23 mouse cellular contexts compared by ENCODE assay signal in the genomic region with DNA sequence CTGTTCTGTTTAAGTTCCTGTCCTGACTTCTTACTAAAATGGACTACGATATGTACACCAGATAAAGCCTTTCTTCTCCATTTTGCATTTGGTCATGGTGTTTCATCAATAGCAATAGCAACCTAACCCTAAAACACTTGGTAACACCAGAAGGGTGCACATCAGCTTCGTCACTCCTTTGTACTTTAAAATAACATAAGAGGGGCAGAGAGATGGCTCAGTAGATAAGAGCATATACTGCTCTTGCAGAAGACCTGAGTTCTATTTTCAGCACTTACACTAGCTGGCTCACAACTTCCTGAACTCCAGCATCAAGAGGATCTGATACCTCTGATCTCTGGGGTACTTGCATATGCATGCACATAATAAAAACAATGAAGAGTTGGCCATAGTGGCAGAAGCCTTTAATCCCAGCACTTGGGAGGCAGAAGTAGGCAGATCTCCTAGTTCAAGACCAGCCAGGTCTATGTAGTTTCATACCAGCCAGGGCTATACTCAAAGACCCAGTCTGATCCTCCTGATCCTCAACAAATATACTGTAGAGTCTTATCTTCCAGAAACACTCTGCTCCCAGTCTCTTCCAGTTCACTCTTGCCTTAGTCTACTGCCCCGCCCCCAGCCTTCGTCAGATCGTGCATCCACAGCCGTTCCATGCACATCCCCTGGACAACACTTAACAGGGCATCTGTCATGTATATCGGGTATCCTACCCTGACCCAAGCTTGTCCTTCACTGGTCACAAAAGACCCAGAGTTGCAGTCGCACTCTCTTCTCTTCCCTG. TPM values are rescaled to one million over a fixed set of nuclear protein-coding genes. Genes with fewer than 3 reads are reported as not detected.
DNase-seq lines count a peak whose midpoint lies in the region; ATAC-seq and TF ChIP-seq lines count a peak whose summit lies in the region.
"Had no signal": no experiment of that assay in that cellular context is flagged by ENCODE, and none has a peak within 500 bp of the region (broad histone marks: within the 10 kb centered on the region; RNA-seq: fewer than 3 reads in every experiment).

No protein-coding gene starts in this region.

- DNase-seq in forebrain, embryonic 11.5 days (ENCODE audit: low spot score): peak; percentile 2
- no peak for DNase-seq in forebrain, embryonic 10.5 days (ENCODE audit: extremely low spot score, low spot score)
- no peak for DNase-seq in liver, postnatal 0 days
- no peak for DNase-seq in ovary, postnatal 14 days (ENCODE audit: low spot score)
- no peak for DNase-seq in cerebellum, adult 11-12 months
- DNase-seq: adrenal gland, adult 8-10 months; cerebellum, adult 8-10 months; gastrocnemius, postnatal 14 days; kidney, adult 2 months; kidney, postnatal 36 days; right cerebral cortex, postnatal 25 days had no signal

- no peak overlapping the region for H3K4me3 ChIP-seq in forebrain, embryonic 11.5 days (ENCODE audit: low read depth, low read length)
- no peak overlapping the region for H3K4me3 ChIP-seq in forebrain, embryonic 10.5 days
- H3K4me3 ChIP-seq in liver, postnatal 0 days (ENCODE audit: low read depth, low read length): no peak overlapping the region
- H3K4me3 ChIP-seq: embryonic facial prominence, embryonic 13.5 days; forebrain, embryonic 12.5 days; heart, embryonic 10.5 days; limb, embryonic 13.5 days; neural tube, embryonic 12.5 days had no signal

- H3K4me2 ChIP-seq in forebrain, embryonic 11.5 days (ENCODE audit: low read depth, low read length, severe bottlenecking): no peak overlapping the region
- H3K4me2 ChIP-seq in liver, postnatal 0 days (ENCODE audit: low read depth, low read length): no peak overlapping the region
- H3K4me2 ChIP-seq: embryonic facial prominence, embryonic 13.5 days; forebrain, embryonic 12.5 days; limb, embryonic 13.5 days; neural tube, embryonic 12.5 days had no signal

- H3K27ac ChIP-seq in forebrain, embryonic 11.5 days (ENCODE audit: low read depth, low read length): no peak overlapping the region
- no peak overlapping the region for H3K27ac ChIP-seq in forebrain, embryonic 10.5 days
- peak overlapping the region; percentile 1; the same call in 1 of the 2 replicates for H3K27ac ChIP-seq in liver, postnatal 0 days (ENCODE audit: low read depth)
- H3K27ac ChIP-seq: embryonic facial prominence, embryonic 13.5 days; forebrain, embryonic 12.5 days; heart, embryonic 10.5 days; hindbrain, postnatal 0 days; limb, embryonic 13.5 days; neural tube, embryonic 12.5 days had no signal

- H3K9me3 ChIP-seq in forebrain, embryonic 11.5 days (ENCODE audit: control insufficient read depth, low read length): no peaks in the 10 kb centered on the region
- H3K9me3 ChIP-seq in forebrain, embryonic 10.5 days: no peaks in the 10 kb centered on the region
- no peaks in the 10 kb centered on the region for H3K9me3 ChIP-seq in liver, postnatal 0 days (ENCODE audit: low read length)
- H3K9me3 ChIP-seq: embryonic facial prominence, embryonic 13.5 days; forebrain, embryonic 12.5 days; heart, embryonic 10.5 days; limb, embryonic 13.5 days; neural tube, embryonic 12.5 days had no signal

- WGBS in forebrain, embryonic 11.5 days: 88% methylated on average over 8 of the region's 8 CpGs
- WGBS in forebrain, embryonic 10.5 days: 86% methylated on average over 8 of the region's 8 CpGs
- WGBS in liver, postnatal 0 days (ENCODE audit: insufficient replicate concordance): 62% methylated on average over 8 of the region's 8 CpGs

- H3K9ac ChIP-seq in forebrain, embryonic 11.5 days (ENCODE audit: low read length): no peak overlapping the region
- no peak overlapping the region for H3K9ac ChIP-seq in liver, postnatal 0 days (replicated peaks)
- H3K9ac ChIP-seq: embryonic facial prominence, embryonic 13.5 days; forebrain, embryonic 12.5 days; limb, embryonic 13.5 days; neural tube, embryonic 12.5 days had no signal

- no peaks in the 10 kb centered on the region for H3K36me3 ChIP-seq in forebrain, embryonic 11.5 days (ENCODE audit: control insufficient read depth, insufficient read depth, low read length)
- peaks cover 3% of the 10 kb centered on the region for H3K36me3 ChIP-seq in forebrain, embryonic 10.5 days (replicated peaks)
- no peaks in the 10 kb centered on the region; the same call in 1 of the 2 replicates for H3K36me3 ChIP-seq in liver, postnatal 0 days (replicated peaks; ENCODE audit: insufficient read depth, low read length)
- H3K36me3 ChIP-seq: embryonic facial prominence, embryonic 13.5 days had no signal

- no peak for TF ChIP-seq CTCF in liver, postnatal 0 days (IDR thresholded peaks at IDR 0.05; ENCODE audit: low read depth)

- H3K27me3 ChIP-seq in forebrain, embryonic 11.5 days (ENCODE audit: control insufficient read depth, insufficient read depth, low read length): no peaks in the 10 kb centered on the region
- no peaks in the 10 kb centered on the region for H3K27me3 ChIP-seq in forebrain, embryonic 10.5 days (ENCODE audit: poor library complexity, severe bottlenecking)
- H3K27me3 ChIP-seq in liver, postnatal 0 days (ENCODE audit: insufficient read depth, low read length): no peaks in the 10 kb centered on the region
- H3K27me3 ChIP-seq: embryonic facial prominence, embryonic 13.5 days; forebrain, embryonic 12.5 days; limb, embryonic 13.5 days; neural tube, embryonic 12.5 days had no signal

- TF ChIP-seq EP300 in liver, postnatal 0 days (IDR thresholded peaks at IDR 0.05; ENCODE audit: low read depth): 0 out of 2 replicates have a peak, but pooled peaks have one; percentile 20

- no peak for ATAC-seq in forebrain, embryonic 11.5 days (replicated peaks; ENCODE audit: low FRiP score)
- peak; percentile 34 for ATAC-seq in CD4-positive, CD25-positive, alpha-beta regulatory T cell, adult 4 months
- peak; percentile 45; the same call in 1 of the 2 replicates for ATAC-seq in granulocyte monocyte progenitor cell, adult 5-6 weeks (replicated peaks; ENCODE audit: poor library complexity, severe bottlenecking)
- ATAC-seq in liver, postnatal 0 days: peak; percentile 73
- no peak for ATAC-seq in activated CD4-positive, CD25-positive, alpha-beta regulatory T cell, adult 4 months
- ATAC-seq: hindbrain, postnatal 0 days; lung, postnatal 0 days had no signal

- no peaks in the 10 kb centered on the region for H3K4me1 ChIP-seq in forebrain, embryonic 11.5 days (replicated peaks; ENCODE audit: control insufficient read depth, insufficient read depth, low read length)
- no peaks in the 10 kb centered on the region for H3K4me1 ChIP-seq in forebrain, embryonic 10.5 days
- peaks cover 4% of the 10 kb centered on the region for H3K4me1 ChIP-seq in liver, postnatal 0 days (ENCODE audit: insufficient read depth)
- H3K4me1 ChIP-seq: embryonic facial prominence, embryonic 13.5 days; forebrain, embryonic 12.5 days; heart, embryonic 10.5 days; limb, embryonic 13.5 days; neural tube, embryonic 12.5 days had no signal

RNA-seq across cellular contexts. Expression of a gene that starts 10.0 kb away (rescaled TPM):
- 12.8 and 14.6 TPM in 2 replicates for polyA plus RNA-seq in forebrain, embryonic 11.5 days (2014; fragmentation: Nextera tagmentation; extraction: Ambion mirVana)
- 16.5 and 17.7 TPM in 2 replicates for polyA plus RNA-seq in forebrain, embryonic 10.5 days (2016; fragmentation: Nextera tagmentation; extraction: Ambion mirVana)
- 1 to 10 TPM; 3.8 to 5.7 TPM for polyA plus RNA-seq in CD4-positive, CD25-positive, alpha-beta regulatory T cell, adult 4 months (2017; shearing (Covaris generic))
- 5.4 and 9.5 TPM in 2 replicates for total RNA-seq in granulocyte monocyte progenitor cell, adult 5-6 weeks (2014; fragmentation: Nextera tagmentation)
- total RNA-seq in granulocyte monocyte progenitor cell, adult 5-6 weeks (2017): 3.0 and 4.0 TPM in 2 replicates
- polyA plus RNA-seq in liver, postnatal 0 days (2015; fragmentation: Nextera tagmentation; extraction: Ambion mirVana): 1.6 and 1.8 TPM in 2 replicates
- polyA plus RNA-seq in activated CD4-positive, CD25-positive, alpha-beta regulatory T cell, adult 4 months (2017; shearing (Covaris generic)): 1 to 10 TPM; 2.6 to 3.3 TPM

RNA-seq across cellular contexts. Expression of a gene that starts 10.4 kb away (rescaled TPM):
- 0.13 TPM in 1 of 2 replicates, not detected in the other for polyA plus RNA-seq in forebrain, embryonic 11.5 days (2014; fragmentation: Nextera tagmentation; extraction: Ambion mirVana)
- not detected in 2 replicates for polyA plus RNA-seq in forebrain, embryonic 10.5 days (2016; fragmentation: Nextera tagmentation; extraction: Ambion mirVana)
- under 1 TPM in 1 of 2 experiments, not detected in 1; 0.54 TPM for polyA plus RNA-seq in CD4-positive, CD25-positive, alpha-beta regulatory T cell, adult 4 months (2017; shearing (Covaris generic))
- not detected in 2 replicates for total RNA-seq in granulocyte monocyte progenitor cell, adult 5-6 weeks (2014; fragmentation: Nextera tagmentation)
- not detected in 2 replicates for total RNA-seq in granulocyte monocyte progenitor cell, adult 5-6 weeks (2017)
- 103 and 122 TPM in 2 replicates for polyA plus RNA-seq in liver, postnatal 0 days (2015; fragmentation: Nextera tagmentation; extraction: Ambion mirVana)
- under 1 TPM in 1 of 2 experiments, not detected in 1; 0.29 TPM for polyA plus RNA-seq in activated CD4-positive, CD25-positive, alpha-beta regulatory T cell, adult 4 months (2017; shearing (Covaris generic))
- total RNA-seq: gastrocnemius, postnatal 14 days; heart, postnatal 25 days; layer of hippocampus, postnatal 10 days had no signal
- polyA plus RNA-seq: heart, embryonic 10.5 days; lung, postnatal 0 days had no signal

RNA-seq across cellular contexts. Expression of a gene that starts 11.3 kb away (rescaled TPM):
- polyA plus RNA-seq in forebrain, embryonic 11.5 days (2014; fragmentation: Nextera tagmentation; extraction: Ambion mirVana): 507 and 586 TPM in 2 replicates
- 415 and 417 TPM in 2 replicates for polyA plus RNA-seq in forebrain, embryonic 10.5 days (2016; fragmentation: Nextera tagmentation; extraction: Ambion mirVana)
- 10 to 100 TPM; 37.1 to 75.2 TPM for polyA plus RNA-seq in CD4-positive, CD25-positive, alpha-beta regulatory T cell, adult 4 months (2017; shearing (Covaris generic))
- total RNA-seq in granulocyte monocyte progenitor cell, adult 5-6 weeks (2014; fragmentation: Nextera tagmentation): 599 and 728 TPM in 2 replicates
- total RNA-seq in granulocyte monocyte progenitor cell, adult 5-6 weeks (2017): 489 and 493 TPM in 2 replicates
- polyA plus RNA-seq in liver, postnatal 0 days (2015; fragmentation: Nextera tagmentation; extraction: Ambion mirVana): 56.0 and 59.1 TPM in 2 replicates
- 10 to 100 TPM; 45.5 to 59.4 TPM for polyA plus RNA-seq in activated CD4-positive, CD25-positive, alpha-beta regulatory T cell, adult 4 months (2017; shearing (Covaris generic))

RNA-seq across cellular contexts. Expression of a gene that starts 22.0 kb away (rescaled TPM):
- polyA plus RNA-seq in forebrain, embryonic 11.5 days (2014; fragmentation: Nextera tagmentation; extraction: Ambion mirVana): 10.8 and 11.2 TPM in 2 replicates
- polyA plus RNA-seq in forebrain, embryonic 10.5 days (2016; fragmentation: Nextera tagmentation; extraction: Ambion mirVana): 10.5 and 11.1 TPM in 2 replicates
- 1 to 10 TPM; 2.2 to 2.7 TPM for polyA plus RNA-seq in CD4-positive, CD25-positive, alpha-beta regulatory T cell, adult 4 months (2017; shearing (Covaris generic))
- total RNA-seq in granulocyte monocyte progenitor cell, adult 5-6 weeks (2014; fragmentation: Nextera tagmentation): 5.9 and 8.6 TPM in 2 replicates
- 7.6 and 7.8 TPM in 2 replicates for total RNA-seq in granulocyte monocyte progenitor cell, adult 5-6 weeks (2017)
- polyA plus RNA-seq in liver, postnatal 0 days (2015; fragmentation: Nextera tagmentation; extraction: Ambion mirVana): 1.5 and 1.9 TPM in 2 replicates
- polyA plus RNA-seq in activated CD4-positive, CD25-positive, alpha-beta regulatory T cell, adult 4 months (2017; shearing (Covaris generic)): 1 to 10 TPM; 2.4 to 3.4 TPM

RNA-seq across cellular contexts. Expression of a gene that starts 22.2 kb away (rescaled TPM):
- polyA plus RNA-seq in forebrain, embryonic 11.5 days (2014; fragmentation: Nextera tagmentation; extraction: Ambion mirVana): 31.9 and 37.3 TPM in 2 replicates
- polyA plus RNA-seq in forebrain, embryonic 10.5 days (2016; fragmentation: Nextera tagmentation; extraction: Ambion mirVana): 29.7 and 30.7 TPM in 2 replicates
- 1 to 10 TPM; 5.6 to 7.4 TPM for polyA plus RNA-seq in CD4-positive, CD25-positive, alpha-beta regulatory T cell, adult 4 months (2017; shearing (Covaris generic))
- total RNA-seq in granulocyte monocyte progenitor cell, adult 5-6 weeks (2014; fragmentation: Nextera tagmentation): 8.5 and 19.8 TPM in 2 replicates
- total RNA-seq in granulocyte monocyte progenitor cell, adult 5-6 weeks (2017): 4.9 and 11.9 TPM in 2 replicates
- 5.6 and 7.2 TPM in 2 replicates for polyA plus RNA-seq in liver, postnatal 0 days (2015; fragmentation: Nextera tagmentation; extraction: Ambion mirVana)
- 1 to 10 TPM; 4.6 to 7.0 TPM for polyA plus RNA-seq in activated CD4-positive, CD25-positive, alpha-beta regulatory T cell, adult 4 months (2017; shearing (Covaris generic))

Comparison
In these comparisons a context has a peak if more than half of its experiments do, and no peak if none do; other contexts are left out.
1. ATAC-seq: peak in CD4-positive, CD25-positive, alpha-beta regulatory T cell, adult 4 months (single experiment), granulocyte monocyte progenitor cell, adult 5-6 weeks (single experiment) and liver, postnatal 0 days (single experiment); none in forebrain, embryonic 11.5 days (single experiment) and activated CD4-positive, CD25-positive, alpha-beta regulatory T cell, adult 4 months (single experiment).
2. RNA of a gene that starts 10.4 kb away (polyA plus RNA-seq): 103 to 122 TPM in liver, postnatal 0 days; 0.54 TPM in CD4-positive, CD25-positive, alpha-beta regulatory T cell, adult 4 months, 0.29 TPM in activated CD4-positive, CD25-positive, alpha-beta regulatory T cell, adult 4 months, 0.13 TPM in forebrain, embryonic 11.5 days and not detected in forebrain, embryonic 10.5 days; every median in the first group is over 10 times any median in the second.